Mouse (Mus musculus): ENCODE measurements at regions not wholly inside any gene's neighbourhood (a gene's known extent, or its start where the extent isn't known, plus 50 kb on each side); places are given as distances from the start of the nearest gene placed in this dataset.

GRCm38 (mm10) chr1:151109333-151109732 is 73.0 kb upstream of the Gm47985 start:
- H3K4me3 ChIP-seq (ENCODE audit: low read length), result no peak overlapping the region

GRCm38 (mm10) chr1:151110412-151110811 is 71.9 kb upstream of the Gm47985 start:
- Histone ChIP-seq H3K9ac (ENCODE audit: low read length) (no peak overlapping the region), H3K27ac (ENCODE audit: low read length) (no peak overlapping the region), H3K4me1 (replicated peaks; ENCODE audit: control insufficient read depth, insufficient read depth, low read length) (peaks cover 3% of the 10 kb centered on the region; the same call in 1 of the 2 replicates), H3K36me3 (ENCODE audit: control insufficient read depth, insufficient read depth, low read length) (no peaks in the 10 kb centered on the region), H3K27me3 (ENCODE audit: control insufficient read depth, insufficient read depth, low read depth, low read length) (no peaks in the 10 kb centered on the region), H3K9me3 (ENCODE audit: control insufficient read depth, low read length) (no peaks in the 10 kb centered on the region), H3K4me3 (ENCODE audit: low read length) (no peak overlapping the region), H3K4me2 (ENCODE audit: low read depth, low read length) (no peak overlapping the region)
- no peak for ATAC-seq (ENCODE audit: low read depth)
- 62% methylated on average over 4 of the region's 4 CpGs for WGBS

More at GRCm38 (mm10) chr1:151109333-151109732, 73.0 kb upstream of the Gm47985 start:
- H3K9me3 ChIP-seq (ENCODE audit: control insufficient read depth, low read length), result no peaks in the 10 kb centered on the region
- no peaks in the 10 kb centered on the region for H3K36me3 ChIP-seq (ENCODE audit: control insufficient read depth, insufficient read depth, low read length)
- no peaks in the 10 kb centered on the region for H3K27me3 ChIP-seq (ENCODE audit: control insufficient read depth, insufficient read depth, low read depth, low read length)
- no peak overlapping the region for H3K27ac ChIP-seq (ENCODE audit: low read length)
- no peak for ATAC-seq (ENCODE audit: low read depth)
- 66% methylated on average over 2 of the region's 2 CpGs for WGBS
- no peak overlapping the region for H3K4me2 ChIP-seq (ENCODE audit: low read depth, low read length)
- H3K4me1 ChIP-seq (replicated peaks; ENCODE audit: control insufficient read depth, insufficient read depth, low read length), result peaks cover 3% of the 10 kb centered on the region; the same call in 1 of the 2 replicates
- H3K9ac ChIP-seq (ENCODE audit: low read length), result no peak overlapping the region

GRCm38 (mm10) chr1:151111683-151112082 is 70.7 kb upstream of the Gm47985 start:
- 17% methylated on average over 6 of the region's 6 CpGs for WGBS
- no peak overlapping the region for H3K4me3 ChIP-seq (ENCODE audit: low read length)
- H3K27ac ChIP-seq (ENCODE audit: low read length), result no peak overlapping the region
- ATAC-seq (ENCODE audit: low read depth), result no peak
- no peak overlapping the region for H3K9ac ChIP-seq (ENCODE audit: low read length)
- H3K27me3 ChIP-seq (ENCODE audit: control insufficient read depth, insufficient read depth, low read depth, low read length), result no peaks in the 10 kb centered on the region
- H3K4me1 ChIP-seq (replicated peaks; ENCODE audit: control insufficient read depth, insufficient read depth, low read length), result peaks cover 3% of the 10 kb centered on the region; the same call in 1 of the 2 replicates
- no peaks in the 10 kb centered on the region for H3K9me3 ChIP-seq (ENCODE audit: control insufficient read depth, low read length)
- H3K36me3 ChIP-seq (ENCODE audit: control insufficient read depth, insufficient read depth, low read length), result no peaks in the 10 kb centered on the region
- H3K4me2 ChIP-seq (ENCODE audit: low read depth, low read length), result no peak overlapping the region

GRCm38 (mm10) chr1:151112390-151112789 is 69.9 kb upstream of the Gm47985 start:
- 23% methylated on average over 2 of the region's 2 CpGs for WGBS

GRCm38 (mm10) chr1:151113199-151113598 is 69.1 kb upstream of the Gm47985 start:
- ATAC-seq (ENCODE audit: low read depth), result no peak
- no peak overlapping the region for H3K4me3 ChIP-seq (ENCODE audit: low read length)
- no peaks in the 10 kb centered on the region for H3K27me3 ChIP-seq (ENCODE audit: control insufficient read depth, insufficient read depth, low read depth, low read length)
- no peak overlapping the region for H3K9ac ChIP-seq (ENCODE audit: low read length)
- no peak overlapping the region for H3K27ac ChIP-seq (ENCODE audit: low read length)
- H3K9me3 ChIP-seq (ENCODE audit: control insufficient read depth, low read length), result no peaks in the 10 kb centered on the region
- H3K36me3 ChIP-seq (ENCODE audit: control insufficient read depth, insufficient read depth, low read length), result no peaks in the 10 kb centered on the region
- H3K4me2 ChIP-seq (ENCODE audit: low read depth, low read length), result no peak overlapping the region
- WGBS, result 69% methylated on average over 2 of the region's 2 CpGs
- peaks cover 3% of the 10 kb centered on the region; the same call in 1 of the 2 replicates for H3K4me1 ChIP-seq (replicated peaks; ENCODE audit: control insufficient read depth, insufficient read depth, low read length)

More at GRCm38 (mm10) chr1:151112390-151112789, 69.9 kb upstream of the Gm47985 start:
- H3K4me3 ChIP-seq (ENCODE audit: low read length), result no peak overlapping the region
- no peak overlapping the region for H3K4me2 ChIP-seq (ENCODE audit: low read depth, low read length)
- no peak overlapping the region for H3K27ac ChIP-seq (ENCODE audit: low read length)
- peaks cover 3% of the 10 kb centered on the region; the same call in 1 of the 2 replicates for H3K4me1 ChIP-seq (replicated peaks; ENCODE audit: control insufficient read depth, insufficient read depth, low read length)
- no peaks in the 10 kb centered on the region for H3K27me3 ChIP-seq (ENCODE audit: control insufficient read depth, insufficient read depth, low read depth, low read length)
- no peak overlapping the region for H3K9ac ChIP-seq (ENCODE audit: low read length)
- H3K36me3 ChIP-seq (ENCODE audit: control insufficient read depth, insufficient read depth, low read length), result no peaks in the 10 kb centered on the region
- no peak for ATAC-seq (ENCODE audit: low read depth)
- no peaks in the 10 kb centered on the region for H3K9me3 ChIP-seq (ENCODE audit: control insufficient read depth, low read length)

GRCm38 (mm10) chr1:151118530-151118929 is 63.8 kb upstream of the Gm47985 start:
- no peak overlapping the region for H3K9ac ChIP-seq (ENCODE audit: low read length)
- no peaks in the 10 kb centered on the region for H3K36me3 ChIP-seq (ENCODE audit: control insufficient read depth, insufficient read depth, low read length)
- no peak for ATAC-seq (ENCODE audit: low read depth)
- no peak overlapping the region for H3K4me2 ChIP-seq (ENCODE audit: low read depth, low read length)
- H3K4me1 ChIP-seq (replicated peaks; ENCODE audit: control insufficient read depth, insufficient read depth, low read length), result no peaks in the 10 kb centered on the region
- no peak overlapping the region for H3K27ac ChIP-seq (ENCODE audit: low read length)
- no peaks in the 10 kb centered on the region for H3K27me3 ChIP-seq (ENCODE audit: control insufficient read depth, insufficient read depth, low read depth, low read length)
- 48% methylated on average over 4 of the region's 4 CpGs for WGBS
- no peaks in the 10 kb centered on the region for H3K9me3 ChIP-seq (ENCODE audit: control insufficient read depth, low read length)
- H3K4me3 ChIP-seq (ENCODE audit: low read length), result no peak overlapping the region

- Histone ChIP-seq H3K4me2 (ENCODE audit: low read depth, low read length) (no peak overlapping the region), H3K4me1 (replicated peaks; ENCODE audit: control insufficient read depth, insufficient read depth, low read length) (no peaks in the 10 kb centered on the region), H3K4me3 (ENCODE audit: low read length) (no peak overlapping the region), H3K27ac (ENCODE audit: low read length) (no peak overlapping the region), H3K27me3 (ENCODE audit: control insufficient read depth, insufficient read depth, low read depth, low read length) (no peaks in the 10 kb centered on the region), H3K36me3 (ENCODE audit: control insufficient read depth, insufficient read depth, low read length) (no peaks in the 10 kb centered on the region), H3K9ac (ENCODE audit: low read length) (no peak overlapping the region), H3K9me3 (ENCODE audit: control insufficient read depth, low read length) (no peaks in the 10 kb centered on the region)
- WGBS, result 73% methylated on average over 4 of the region's 4 CpGs
- no peak for ATAC-seq (ENCODE audit: low read depth)
Observed at GRCm38 (mm10) chr1:151118982-151119381, 63.4 kb upstream of the Gm47985 start.

- WGBS, result 79% methylated on average over 7 of the region's 7 CpGs
- Histone ChIP-seq H3K27ac (ENCODE audit: low read length) (no peak overlapping the region), H3K4me3 (ENCODE audit: low read length) (no peak overlapping the region), H3K27me3 (ENCODE audit: control insufficient read depth, insufficient read depth, low read depth, low read length) (no peaks in the 10 kb centered on the region), H3K4me2 (ENCODE audit: low read depth, low read length) (no peak overlapping the region), H3K9me3 (ENCODE audit: control insufficient read depth, low read length) (no peaks in the 10 kb centered on the region), H3K9ac (ENCODE audit: low read length) (no peak overlapping the region), H3K4me1 (replicated peaks; ENCODE audit: control insufficient read depth, insufficient read depth, low read length) (no peaks in the 10 kb centered on the region), H3K36me3 (ENCODE audit: control insufficient read depth, insufficient read depth, low read length) (no peaks in the 10 kb centered on the region)
- ATAC-seq (ENCODE audit: low read depth), result no peak
Observed at GRCm38 (mm10) chr1:151119566-151119965, 62.8 kb upstream of the Gm47985 start.

- Histone ChIP-seq H3K36me3 (ENCODE audit: control insufficient read depth, insufficient read depth, low read length) (no peaks in the 10 kb centered on the region), H3K4me1 (replicated peaks; ENCODE audit: control insufficient read depth, insufficient read depth, low read length) (no peaks in the 10 kb centered on the region), H3K4me3 (ENCODE audit: low read length) (no peak overlapping the region), H3K4me2 (ENCODE audit: low read depth, low read length) (no peak overlapping the region), H3K27ac (ENCODE audit: low read length) (no peak overlapping the region), H3K9ac (ENCODE audit: low read length) (no peak overlapping the region), H3K27me3 (ENCODE audit: control insufficient read depth, insufficient read depth, low read depth, low read length) (no peaks in the 10 kb centered on the region), H3K9me3 (ENCODE audit: control insufficient read depth, low read length) (no peaks in the 10 kb centered on the region)
- WGBS, result 83% methylated on average over 2 of the region's 2 CpGs
- no peak for ATAC-seq (ENCODE audit: low read depth)
Observed at GRCm38 (mm10) chr1:151121686-151122085, 60.7 kb upstream of the Gm47985 start.

GRCm38 (mm10) chr1:151123964-151124363 is 58.4 kb upstream of the Gm47985 start:
- no peaks in the 10 kb centered on the region for H3K9me3 ChIP-seq (ENCODE audit: control insufficient read depth, low read length)
- no peaks in the 10 kb centered on the region for H3K36me3 ChIP-seq (ENCODE audit: control insufficient read depth, insufficient read depth, low read length)
- 88% methylated on average over 7 of the region's 7 CpGs for WGBS
- no peak overlapping the region for H3K4me2 ChIP-seq (ENCODE audit: low read depth, low read length)
- no peak overlapping the region for H3K4me3 ChIP-seq (ENCODE audit: low read length)
- 0 out of 2 replicates have a peak, but pooled peaks cover 2% of the 10 kb centered on the region for H3K4me1 ChIP-seq (replicated peaks; ENCODE audit: control insufficient read depth, insufficient read depth, low read length)
- H3K9ac ChIP-seq (ENCODE audit: low read length), result no peak overlapping the region
- H3K27ac ChIP-seq (ENCODE audit: low read length), result no peak overlapping the region
- H3K27me3 ChIP-seq (ENCODE audit: control insufficient read depth, insufficient read depth, low read depth, low read length), result no peaks in the 10 kb centered on the region
- ATAC-seq (ENCODE audit: low read depth), result no peak
